Mouse (Mus musculus) stomach, adult 2 months (tissue): ENCODE results near the gene Gm5930. TPM values are rescaled to one million over a fixed set of nuclear protein-coding genes. Genes with fewer than 3 reads are reported as not detected.

Experiments
- polyA plus RNA-seq: library from polyadenylated mRNA; depleted of rRNA; stranded (reverse); fragments of >200 nt; gene quantifications from 2 replicates; pipeline ENCODE4 v1.2.3, GENCODE M21; 2012; rRNA removed

The Gm5930 gene
- polyA plus RNA-seq = not detected in 2 replicates

DNA sequence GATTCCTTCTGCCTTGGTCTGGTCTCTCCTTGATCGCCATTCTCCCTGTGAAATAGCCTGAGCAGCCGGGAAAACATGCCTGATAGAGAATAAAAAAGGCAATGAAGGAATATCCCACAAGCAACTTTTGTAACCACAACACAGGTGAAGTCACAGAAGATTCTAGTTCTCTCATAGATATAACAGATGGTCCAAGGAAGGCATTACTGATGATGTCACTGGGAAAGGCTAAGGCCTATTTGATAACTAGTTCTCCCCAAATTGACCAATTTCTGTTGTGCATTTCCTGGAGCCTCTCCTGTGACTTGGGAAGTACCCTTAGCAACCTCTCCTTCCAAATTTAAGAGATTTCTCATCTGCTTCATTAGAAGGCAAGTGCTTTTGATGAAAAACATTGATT lies at the start of gene Gm5930:
Gene Gm5930, minus strand, starts transcription at position 101 of the 400 bp plus-strand sequence.

DNA sequence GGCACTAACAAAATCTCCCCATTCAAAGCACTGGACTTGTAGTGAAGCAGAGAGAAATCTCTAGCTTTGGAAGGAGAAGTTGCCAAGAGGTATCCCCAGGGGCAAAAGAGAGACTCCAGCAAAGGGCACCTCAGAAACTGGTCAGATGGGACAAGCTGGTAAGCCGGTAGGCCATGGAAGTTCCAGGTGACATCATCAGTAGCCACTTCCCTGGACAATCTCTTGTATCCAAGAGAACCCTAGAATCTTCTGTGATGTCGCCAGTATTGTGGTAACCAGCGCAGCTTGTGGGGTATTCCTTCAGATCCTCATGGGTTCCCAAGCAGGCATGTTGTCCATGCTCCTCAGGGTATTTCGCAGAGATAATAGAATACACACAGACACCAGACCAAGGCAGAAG lies 26.7 kb upstream of the Gm5930 start, which contains the start of gene Gm8229:
Gene Gm8229, plus strand, starts transcription at position 301 of the 400 bp plus-strand sequence.

DNA sequence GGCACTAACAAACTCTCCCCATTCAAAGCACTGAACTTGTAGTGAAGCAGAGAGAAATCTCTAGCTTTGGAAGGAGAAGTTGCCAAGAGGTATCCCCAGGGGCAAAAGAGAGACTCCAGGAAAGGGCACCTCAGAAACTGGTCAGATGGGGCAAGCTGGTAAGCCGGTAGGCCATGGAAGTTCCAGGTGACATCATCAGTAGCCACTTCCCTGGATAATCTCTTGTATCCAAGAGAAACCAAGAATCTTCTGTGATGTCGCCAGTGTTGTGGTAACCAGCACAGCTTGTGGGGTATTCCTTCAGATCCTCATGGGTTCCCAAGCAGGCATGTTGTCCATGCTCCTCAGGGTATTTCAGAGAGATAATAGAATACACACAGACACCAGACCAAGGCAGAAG lies 53.1 kb downstream of the Gm5930 start, which contains the start of gene Gm8220:
Gene Gm8220, plus strand, starts transcription at position 301 of the 400 bp plus-strand sequence.

Other genes starting within 250 kb of the Gm5930 start
- 9.3 and 16.4 TPM in 2 replicates for gene Ear2, start 235.9 kb downstream of the Gm5930 start, polyA plus RNA-seq
- not detected in 2 replicates for gene Gm3327, start 214.7 kb downstream of the Gm5930 start, polyA plus RNA-seq
- not detected in 2 replicates for gene Gm8212, start 140.9 kb downstream of the Gm5930 start, polyA plus RNA-seq
- gene 4930503E14Rik, start 125.3 kb downstream of the Gm5930 start, polyA plus RNA-seq = not detected in 2 replicates
- gene Gm8220, start 53.0 kb downstream of the Gm5930 start, polyA plus RNA-seq = not detected in 2 replicates
- gene Gm8229, start 26.8 kb upstream of the Gm5930 start, polyA plus RNA-seq = not detected in 2 replicates
- not detected in 2 replicates for gene Gm3371, start 72.1 kb upstream of the Gm5930 start, polyA plus RNA-seq
- not detected in 2 replicates for gene Gm8232, start 95.1 kb upstream of the Gm5930 start, polyA plus RNA-seq
- gene BC061237, start 153.9 kb upstream of the Gm5930 start, polyA plus RNA-seq = not detected in 2 replicates
- not detected in 2 replicates for gene Gm17093, start 179.7 kb upstream of the Gm5930 start, polyA plus RNA-seq
- not detected in 2 replicates for gene Gm8247, start 244.6 kb upstream of the Gm5930 start, polyA plus RNA-seq